11 mouse cellular contexts compared by ENCODE assay signal in genomic region chr2:28296183-28296582, GRCm38 (mm10).
A peak's percentile ranks its signal among the peaks of the same experiment; 100 is the strongest.
DNase-seq lines count a peak whose midpoint lies in the region; ATAC-seq and TF ChIP-seq lines count a peak whose summit lies in the region.
"Had no signal": no experiment of that assay in that cellular context is flagged by ENCODE, and none has a peak within 500 bp of the region (broad histone marks: within the 10 kb centered on the region; RNA-seq: fewer than 3 reads in every experiment).

No protein-coding gene starts in this region.

- H3K4me1 ChIP-seq in forebrain, embryonic 14.5 days (ENCODE audit: control insufficient read depth, insufficient read depth, low read length): peaks cover 10% of the 10 kb centered on the region
- H3K4me1 ChIP-seq in limb, embryonic 14.5 days (ENCODE audit: control insufficient read depth, insufficient read depth, low read length): peaks cover 27% of the 10 kb centered on the region
- peaks cover 4% of the 10 kb centered on the region; the same call in 1 of the 2 replicates for H3K4me1 ChIP-seq in intestine, embryonic 16.5 days (ENCODE audit: control insufficient read depth, insufficient read depth, low read length)

- H3K27ac ChIP-seq in forebrain, embryonic 14.5 days (ENCODE audit: low read depth, low read length): peak overlapping the region; percentile 84
- no peak overlapping the region; the same call in 1 of the 2 replicates for H3K27ac ChIP-seq in limb, embryonic 14.5 days (replicated peaks; ENCODE audit: low read depth, low read length)
- no peak overlapping the region for H3K27ac ChIP-seq in intestine, embryonic 16.5 days (ENCODE audit: low read length)

- H3K27me3 ChIP-seq in forebrain, embryonic 14.5 days (replicated peaks; ENCODE audit: control insufficient read depth, insufficient read depth, low read length): 0 out of 2 replicates have a peak, but pooled peaks cover 13% of the 10 kb centered on the region
- H3K27me3 ChIP-seq in limb, embryonic 14.5 days (ENCODE audit: control insufficient read depth, insufficient read depth, low read length): no peaks in the 10 kb centered on the region
- H3K27me3 ChIP-seq in intestine, embryonic 16.5 days (replicated peaks; ENCODE audit: control insufficient read depth, insufficient read depth, low read length): no peaks in the 10 kb centered on the region

- H3K9me3 ChIP-seq in forebrain, embryonic 14.5 days (replicated peaks; ENCODE audit: control insufficient read depth, low read length): no peaks in the 10 kb centered on the region
- H3K9me3 ChIP-seq in limb, embryonic 14.5 days (ENCODE audit: control insufficient read depth, low read length): no peaks in the 10 kb centered on the region
- no peaks in the 10 kb centered on the region for H3K9me3 ChIP-seq in intestine, embryonic 16.5 days (ENCODE audit: control insufficient read depth, low read length)

- H3K4me2 ChIP-seq in forebrain, embryonic 14.5 days (ENCODE audit: low read length): no peak overlapping the region
- no peak overlapping the region for H3K4me2 ChIP-seq in limb, embryonic 14.5 days (replicated peaks; ENCODE audit: low read depth, low read length, severe bottlenecking)
- no peak overlapping the region for H3K4me2 ChIP-seq in intestine, embryonic 16.5 days (ENCODE audit: low read depth, low read length)
- H3K4me2 ChIP-seq: lung, embryonic 14.5 days had no signal

- H3K4me3 ChIP-seq in forebrain, embryonic 14.5 days (ENCODE audit: low read depth, low read length): no peak overlapping the region
- H3K4me3 ChIP-seq in limb, embryonic 14.5 days (replicated peaks; ENCODE audit: low read length): no peak overlapping the region
- H3K4me3 ChIP-seq in intestine, embryonic 16.5 days (ENCODE audit: low read length): no peak overlapping the region

- WGBS in forebrain, embryonic 14.5 days: 6% methylated on average over 12 of the region's 12 CpGs
- 28% methylated on average over 12 of the region's 12 CpGs for WGBS in limb, embryonic 14.5 days
- 63% methylated on average over 12 of the region's 12 CpGs for WGBS in intestine, embryonic 16.5 days

- TF ChIP-seq POLR2A in limb, embryonic 14.5 days (IDR thresholded peaks at IDR 0.05; ENCODE audit: borderline replicate concordance, extremely low read depth, insufficient read depth, insufficient read length): no peak

- peak; percentile 96 for ATAC-seq in forebrain, embryonic 14.5 days
- peak; percentile 62 for ATAC-seq in limb, embryonic 14.5 days (ENCODE audit: low FRiP score, low read depth)
- ATAC-seq in intestine, embryonic 16.5 days: no peak

- DNase-seq in right cerebral cortex, postnatal 4 days: peak; percentile 32
- no peak for DNase-seq in right cerebral cortex, postnatal 14 days
- peak; percentile 93 for DNase-seq in forebrain, embryonic 14.5 days (ENCODE audit: low spot score)
- DNase-seq in limb, embryonic 14.5 days (ENCODE audit: low spot score): peak; percentile 44
- no peak for DNase-seq in spleen, postnatal 14 days (ENCODE audit: low spot score in 2 of 2)
- no peak for DNase-seq in lung, postnatal 25 days (ENCODE audit: low spot score)
- DNase-seq: cerebellum, adult 8-10 months; heart, postnatal 10 days; lung, embryonic 14.5 days; thymus, postnatal 14 days had no signal

- H3K9ac ChIP-seq in forebrain, embryonic 14.5 days (ENCODE audit: low read length): 0 out of 2 replicates have a peak overlapping the region, but pooled peaks have one; percentile 13
- H3K9ac ChIP-seq in limb, embryonic 14.5 days (ENCODE audit: low read depth, low read length, severe bottlenecking): no peak overlapping the region
- no peak overlapping the region for H3K9ac ChIP-seq in intestine, embryonic 16.5 days (ENCODE audit: low read depth, low read length)
- H3K9ac ChIP-seq: lung, embryonic 14.5 days had no signal

- no peaks in the 10 kb centered on the region for H3K36me3 ChIP-seq in forebrain, embryonic 14.5 days (ENCODE audit: control insufficient read depth, insufficient read depth, low read length)
- no peaks in the 10 kb centered on the region for H3K36me3 ChIP-seq in limb, embryonic 14.5 days (ENCODE audit: control insufficient read depth, insufficient read depth, low read length)
- H3K36me3 ChIP-seq in intestine, embryonic 16.5 days (ENCODE audit: control insufficient read depth, insufficient read depth, low read length): no peaks in the 10 kb centered on the region

Comparison
In these comparisons a context has a peak if more than half of its experiments do, and no peak if none do; other contexts are left out.
1. DNase-seq: peak in right cerebral cortex, postnatal 4 days (single experiment), forebrain, embryonic 14.5 days (single experiment) and limb, embryonic 14.5 days (single experiment); none in right cerebral cortex, postnatal 14 days (single experiment), spleen, postnatal 14 days (0 of 2) and lung, postnatal 25 days (single experiment).